Mouse (Mus musculus): ENCODE data around the gene Gm16253. TPM values are rescaled to one million over a fixed set of nuclear protein-coding genes. Genes with fewer than 3 reads are reported as not detected.

The Gm16253 gene
- polyA plus RNA-seq (2015; fragmentation: Nextera tagmentation; extraction: Ambion mirVana): 1.2 and 1.6 TPM in 2 replicates

DNA sequence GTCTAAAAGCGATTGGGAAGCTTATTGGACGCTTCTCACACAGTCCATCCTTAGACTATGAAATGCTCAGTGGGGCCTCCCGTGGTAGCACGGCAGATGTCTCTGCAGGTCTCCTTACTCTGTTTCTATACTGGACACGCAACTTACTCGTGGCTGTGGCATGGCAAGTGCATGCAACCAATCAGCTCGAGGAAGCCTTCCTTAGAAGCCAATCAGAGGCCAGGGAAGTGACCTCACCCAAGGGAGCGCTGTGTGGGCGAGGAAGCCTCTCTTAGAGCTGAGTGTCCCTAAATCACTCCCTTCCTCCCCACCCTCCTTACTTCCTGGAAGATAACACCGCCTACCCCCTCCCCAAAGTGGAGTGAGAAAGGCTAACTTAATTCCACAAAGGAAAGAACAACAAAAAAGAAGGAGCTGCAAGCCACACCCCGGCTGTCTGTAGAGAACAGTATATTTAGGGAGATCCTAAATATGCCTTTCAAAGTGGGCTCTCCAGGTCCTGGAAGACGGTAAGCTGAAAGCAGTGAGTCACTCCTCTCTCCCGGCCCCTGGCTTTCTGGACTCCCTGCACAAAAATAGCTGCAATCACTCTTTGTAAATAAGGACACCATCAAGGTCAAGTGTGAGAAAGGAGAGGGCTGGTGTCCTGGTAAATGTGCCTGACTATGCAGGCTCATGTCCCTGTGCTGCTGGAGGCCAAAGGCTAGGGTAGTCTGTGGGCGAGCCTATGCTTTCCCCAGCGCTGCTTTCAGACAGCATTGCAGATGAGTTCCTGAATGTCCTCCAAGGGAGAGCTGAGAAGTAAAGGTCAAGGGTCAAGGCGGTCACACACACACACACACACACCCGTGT, at the start of gene Gm16253:
TSS of gene Gm16253 (plus strand) at position 295 of the 852 bp plus-strand sequence.
- WGBS: 23% methylated on average over 17 of the region's 17 CpGs
- Histone ChIP-seq H3K27ac (peak within 1 kb of the TSS; percentile 71), H3K9me3 (no peaks in the 10 kb centered on the region), H3K4me1 (replicated peaks) (peaks cover 31% of the 10 kb centered on the region), H3K27me3 (peaks cover 9% of the 10 kb centered on the region), H3K9ac (no peak within 1 kb of the TSS), H3K4me3 (peak within 1 kb of the TSS; percentile 1; the same call in 1 of the 2 replicates), H3K4me2 (peak within 1 kb of the TSS; percentile 38), H3K36me3 (no peaks in the 10 kb centered on the region)
- ATAC-seq (ENCODE audit: low FRiP score): peak; percentile 83

DNA sequence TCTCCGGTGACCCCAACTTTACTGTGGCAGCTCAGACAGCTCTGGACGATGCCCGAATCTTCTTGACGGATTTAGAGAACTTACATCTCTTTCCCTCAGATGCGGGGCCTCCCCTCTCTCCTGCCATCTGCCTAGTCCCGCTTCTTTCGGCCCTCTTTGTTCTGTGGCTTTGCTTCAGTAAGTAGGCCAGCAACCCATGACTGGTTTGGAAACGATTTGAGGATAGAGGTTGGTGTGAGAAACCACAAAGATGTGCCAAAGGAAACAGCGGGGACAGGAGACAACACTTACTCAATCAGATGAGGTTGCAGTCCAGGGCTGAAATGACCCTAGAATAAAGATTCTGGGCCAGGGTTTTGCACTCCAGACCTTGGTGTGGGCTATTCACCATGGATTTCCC, 48.3 kb upstream of the Gm16253 start:
- Histone ChIP-seq H3K36me3 (no peaks in the 10 kb centered on the region), H3K27me3 (peaks cover 55% of the 10 kb centered on the region), H3K9me3 (no peaks in the 10 kb centered on the region), H3K27ac (no peak overlapping the region), H3K9ac (no peak overlapping the region), H3K4me1 (replicated peaks) (peaks cover 16% of the 10 kb centered on the region), H3K4me2 (no peak overlapping the region), H3K4me3 (no peak overlapping the region)
- 56% methylated on average over 9 of the region's 9 CpGs for WGBS
- ATAC-seq (ENCODE audit: low FRiP score): no peak

- Histone ChIP-seq H3K9ac (no peak overlapping the region), H3K4me2 (no peak overlapping the region), H3K9me3 (no peaks in the 10 kb centered on the region), H3K4me3 (no peak overlapping the region), H3K4me1 (replicated peaks) (peaks cover 12% of the 10 kb centered on the region), H3K36me3 (no peaks in the 10 kb centered on the region), H3K27ac (no peak overlapping the region), H3K27me3 (peaks cover 27% of the 10 kb centered on the region)
- ATAC-seq (ENCODE audit: low FRiP score): no peak
- WGBS: 67% methylated on average over 7 of the region's 7 CpGs
Observed at GRCm38 (mm10) chr3:96532050-96532449, 44.7 kb upstream of the Gm16253 start.

- no peaks in the 10 kb centered on the region for H3K9me3 ChIP-seq
- no peak overlapping the region for H3K4me2 ChIP-seq
- H3K36me3 ChIP-seq: no peaks in the 10 kb centered on the region
- no peaks in the 10 kb centered on the region for H3K4me1 ChIP-seq (replicated peaks)
- no peak overlapping the region for H3K4me3 ChIP-seq
- 65% methylated on average over 2 of the region's 2 CpGs for WGBS
- H3K27ac ChIP-seq: no peak overlapping the region
- ATAC-seq (ENCODE audit: low FRiP score): no peak
- H3K9ac ChIP-seq: no peak overlapping the region
- H3K27me3 ChIP-seq: peaks cover 4% of the 10 kb centered on the region; the same call in 1 of the 2 replicates
Observed at GRCm38 (mm10) chr3:96534300-96534699, 42.5 kb upstream of the Gm16253 start.

- no peaks in the 10 kb centered on the region for H3K36me3 ChIP-seq
- WGBS: 84% methylated on average over 2 of the region's 2 CpGs
- no peak overlapping the region for H3K4me3 ChIP-seq
- no peak for ATAC-seq (ENCODE audit: low FRiP score)
- H3K4me2 ChIP-seq: no peak overlapping the region
- H3K27ac ChIP-seq: no peak overlapping the region
- H3K4me1 ChIP-seq (replicated peaks): no peaks in the 10 kb centered on the region; the same call in 1 of the 2 replicates
- no peaks in the 10 kb centered on the region for H3K9me3 ChIP-seq
- H3K27me3 ChIP-seq: 0 out of 2 replicates have a peak, but pooled peaks cover 11% of the 10 kb centered on the region
- H3K9ac ChIP-seq: no peak overlapping the region
Observed at GRCm38 (mm10) chr3:96539316-96539715, 37.5 kb upstream of the Gm16253 start.

GRCm38 (mm10) chr3:96540740-96541139, 36.0 kb upstream of the Gm16253 start:
- H3K4me3 ChIP-seq: no peak overlapping the region
- 0 out of 2 replicates have a peak, but pooled peaks cover 14% of the 10 kb centered on the region for H3K27me3 ChIP-seq
- no peaks in the 10 kb centered on the region; the same call in 1 of the 2 replicates for H3K4me1 ChIP-seq (replicated peaks)
- H3K36me3 ChIP-seq: no peaks in the 10 kb centered on the region
- H3K4me2 ChIP-seq: no peak overlapping the region
- H3K9ac ChIP-seq: no peak overlapping the region
- WGBS: 53% methylated on average over 6 of the region's 6 CpGs
- ATAC-seq (ENCODE audit: low FRiP score): no peak
- no peak overlapping the region for H3K27ac ChIP-seq
- no peaks in the 10 kb centered on the region for H3K9me3 ChIP-seq

DNA sequence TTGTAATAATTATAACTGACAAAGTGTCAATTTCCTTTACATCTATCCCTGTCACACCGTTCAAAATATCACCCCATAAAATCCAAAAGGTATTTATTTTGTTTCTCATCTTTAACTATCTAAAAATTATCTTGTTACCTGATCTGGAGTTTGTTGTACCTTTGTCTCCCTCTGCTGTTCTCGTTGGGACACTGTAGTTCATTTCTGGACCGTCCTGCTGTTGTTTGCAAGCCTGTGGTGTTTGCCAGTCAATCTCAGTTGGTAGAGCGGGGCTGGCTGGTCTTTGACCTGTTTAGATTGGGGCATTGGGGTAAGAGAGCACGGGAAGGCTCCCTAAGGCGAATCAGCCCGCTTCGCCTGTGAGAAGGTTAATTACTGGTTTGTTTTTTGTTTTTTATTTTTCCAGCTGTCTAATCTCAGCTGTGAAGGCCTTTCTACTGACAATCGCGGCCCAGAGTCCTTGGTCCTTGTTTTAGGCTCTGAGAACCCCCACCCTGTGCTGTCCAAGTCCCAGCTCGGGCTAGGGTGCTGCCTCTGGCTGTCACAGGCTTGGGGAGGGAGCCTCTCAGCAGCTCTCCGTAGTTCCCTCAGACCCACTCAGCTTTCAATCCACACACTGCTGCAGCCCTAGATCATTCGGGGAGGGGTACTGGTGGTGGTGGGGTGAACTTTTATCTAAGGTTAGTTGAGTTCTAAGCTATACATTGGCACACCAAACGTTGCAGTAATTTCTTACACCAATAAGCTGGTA, 35.3 kb upstream of the Gm16253 start:
- Histone ChIP-seq H3K27me3 (0 out of 2 replicates have a peak, but pooled peaks cover 14% of the 10 kb centered on the region), H3K4me3 (no peak overlapping the region), H3K4me2 (no peak overlapping the region), H3K9me3 (no peaks in the 10 kb centered on the region), H3K27ac (no peak overlapping the region), H3K4me1 (replicated peaks) (no peaks in the 10 kb centered on the region; the same call in 1 of the 2 replicates), H3K9ac (peak overlapping the region; percentile 29; the same call in 1 of the 2 replicates), H3K36me3 (no peaks in the 10 kb centered on the region)
- 28% methylated on average over 14 of the region's 14 CpGs for WGBS
- no peak for ATAC-seq (ENCODE audit: low FRiP score)

DNA sequence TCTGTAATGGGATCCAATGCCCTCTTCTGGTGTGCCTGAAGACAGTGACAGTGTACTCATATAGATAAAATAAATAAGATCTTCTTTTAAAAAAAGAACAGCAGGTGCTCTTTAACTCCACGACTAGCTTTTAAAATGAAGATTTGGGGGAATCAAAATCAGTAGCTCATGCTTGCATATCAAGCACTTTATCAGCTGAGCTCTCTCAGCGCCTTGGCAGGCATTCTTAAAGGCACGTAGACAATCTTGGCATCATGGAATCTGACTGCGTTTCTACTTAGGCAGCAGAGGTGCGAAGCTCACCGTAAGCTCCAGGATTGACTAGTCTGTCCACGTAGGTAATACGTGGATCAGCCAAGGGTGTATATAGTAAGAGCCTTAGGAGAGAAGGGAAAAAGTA, 34.2 kb upstream of the Gm16253 start:
- Histone ChIP-seq H3K4me2 (no peak overlapping the region), H3K36me3 (no peaks in the 10 kb centered on the region), H3K4me1 (replicated peaks) (no peaks in the 10 kb centered on the region; the same call in 1 of the 2 replicates), H3K9ac (no peak overlapping the region), H3K9me3 (no peaks in the 10 kb centered on the region), H3K4me3 (no peak overlapping the region), H3K27ac (no peak overlapping the region), H3K27me3 (0 out of 2 replicates have a peak, but pooled peaks cover 14% of the 10 kb centered on the region)
- no peak for ATAC-seq (ENCODE audit: low FRiP score)
- 82% methylated on average over 8 of the region's 8 CpGs for WGBS

DNA sequence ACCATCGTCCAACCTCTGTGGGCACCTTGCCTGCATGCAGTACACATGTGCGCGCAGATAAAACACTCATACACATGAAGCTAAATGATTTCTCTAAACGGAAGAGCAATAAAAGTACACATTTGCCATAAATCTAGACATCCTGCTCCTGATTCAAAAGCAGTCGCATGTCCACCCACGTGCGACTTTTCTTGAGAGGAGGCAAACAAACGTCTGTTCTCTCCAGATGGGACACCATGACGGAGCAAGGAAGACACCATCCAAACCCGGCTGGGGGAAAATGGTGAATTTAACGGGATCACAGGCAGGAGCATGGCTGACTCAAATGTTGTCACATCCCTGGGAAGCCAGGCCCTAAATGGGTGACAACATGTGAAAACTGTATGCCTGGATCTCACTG, 33.4 kb upstream of the Gm16253 start:
- no peak overlapping the region for H3K27ac ChIP-seq
- H3K4me3 ChIP-seq: no peak overlapping the region
- no peak overlapping the region for H3K4me2 ChIP-seq
- peaks cover 16% of the 10 kb centered on the region; the same call in 1 of the 2 replicates for H3K27me3 ChIP-seq
- no peaks in the 10 kb centered on the region; the same call in 1 of the 2 replicates for H3K4me1 ChIP-seq (replicated peaks)
- H3K9ac ChIP-seq: no peak overlapping the region; the same call in 1 of the 2 replicates
- H3K36me3 ChIP-seq: no peaks in the 10 kb centered on the region
- no peaks in the 10 kb centered on the region for H3K9me3 ChIP-seq
- WGBS: 89% methylated on average over 11 of the region's 11 CpGs
- ATAC-seq (ENCODE audit: low FRiP score): no peak

DNA sequence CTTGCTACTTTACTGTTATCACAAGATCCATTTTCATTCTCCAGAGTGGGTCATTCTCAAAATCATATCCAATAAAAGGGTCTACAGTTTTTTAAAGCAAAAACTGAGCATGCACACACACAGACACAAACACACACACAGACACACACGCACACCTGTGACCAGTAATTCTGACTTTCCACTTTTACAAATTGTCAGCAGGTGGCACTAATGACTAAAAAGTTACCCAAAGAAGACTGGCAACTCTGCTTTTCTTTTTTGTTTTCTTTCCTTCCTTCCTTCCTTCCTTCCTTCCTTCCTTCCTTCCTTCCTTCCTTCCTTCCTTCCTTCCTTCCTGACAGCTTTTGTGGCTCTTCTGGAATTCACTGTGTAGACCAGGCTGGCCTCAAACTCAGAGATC, 31.2 kb upstream of the Gm16253 start:
- Histone ChIP-seq H3K27ac (no peak overlapping the region), H3K36me3 (no peaks in the 10 kb centered on the region), H3K4me2 (no peak overlapping the region), H3K4me3 (no peak overlapping the region), H3K9me3 (no peaks in the 10 kb centered on the region), H3K27me3 (peaks cover 16% of the 10 kb centered on the region; the same call in 1 of the 2 replicates), H3K9ac (no peak overlapping the region), H3K4me1 (replicated peaks) (no peaks in the 10 kb centered on the region; the same call in 1 of the 2 replicates)
- 53% methylated on average over 1 of the region's 1 CpGs for WGBS
- ATAC-seq (ENCODE audit: low FRiP score): no peak

DNA sequence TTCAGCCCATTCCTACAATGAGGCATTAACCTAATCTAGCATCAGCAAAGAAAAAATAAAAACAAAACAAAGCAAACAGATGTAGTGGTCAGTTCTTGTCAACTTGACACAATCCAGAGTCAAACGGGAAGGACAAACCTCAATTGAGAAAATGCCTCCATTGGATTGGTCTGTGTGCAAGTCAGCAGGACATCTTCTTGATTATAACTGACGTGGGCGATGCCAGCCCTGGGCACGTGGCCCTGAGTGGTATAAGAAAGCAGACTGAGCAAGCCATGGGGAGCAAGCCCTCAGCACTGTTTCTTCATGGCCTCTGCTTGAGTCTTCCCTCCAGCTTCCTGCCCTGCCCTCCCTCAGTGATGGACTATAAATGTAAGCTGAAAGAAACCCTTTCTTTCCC, 29.9 kb upstream of the Gm16253 start:
- Histone ChIP-seq H3K4me3 (no peak overlapping the region), H3K4me1 (replicated peaks) (no peaks in the 10 kb centered on the region), H3K4me2 (no peak overlapping the region), H3K9ac (0 out of 2 replicates have a peak overlapping the region, but pooled peaks have one; percentile 39), H3K9me3 (no peaks in the 10 kb centered on the region), H3K27ac (no peak overlapping the region), H3K36me3 (no peaks in the 10 kb centered on the region), H3K27me3 (peaks cover 16% of the 10 kb centered on the region; the same call in 1 of the 2 replicates)
- ATAC-seq (ENCODE audit: low FRiP score): no peak
- WGBS: 48% methylated on average over 4 of the region's 4 CpGs

DNA sequence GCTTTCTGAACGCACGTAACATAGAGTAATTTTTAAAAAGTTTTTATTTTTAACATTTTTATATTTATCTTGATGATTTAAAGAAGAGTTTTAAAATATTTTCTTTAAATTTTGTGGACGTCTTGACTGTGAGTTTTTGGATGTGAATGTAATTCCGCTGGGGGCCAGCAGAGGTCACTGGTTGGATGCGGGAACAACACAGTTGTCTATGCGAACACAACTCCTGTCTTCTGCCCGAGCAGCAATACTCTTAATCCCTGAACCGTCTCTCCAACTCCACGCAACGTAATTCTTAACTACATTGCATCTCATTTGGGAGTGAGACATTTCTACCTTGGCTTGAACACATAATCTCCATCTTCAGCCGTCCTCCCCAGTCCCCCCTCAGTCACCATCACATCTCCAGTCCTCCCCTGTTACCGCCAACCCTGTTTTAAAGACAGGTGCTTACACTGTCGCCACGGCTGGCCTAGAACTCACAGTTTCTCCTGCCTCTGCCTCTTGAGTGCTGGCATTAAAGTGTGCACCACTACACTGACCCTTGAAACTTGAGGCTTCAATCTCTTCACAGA, 29.3 kb upstream of the Gm16253 start:
- WGBS: 11% methylated on average over 14 of the region's 14 CpGs
- Histone ChIP-seq H3K36me3 (no peaks in the 10 kb centered on the region), H3K4me3 (no peak overlapping the region), H3K9me3 (no peaks in the 10 kb centered on the region), H3K4me1 (replicated peaks) (no peaks in the 10 kb centered on the region), H3K27me3 (peaks cover 16% of the 10 kb centered on the region; the same call in 1 of the 2 replicates), H3K9ac (0 out of 2 replicates have a peak overlapping the region, but pooled peaks have one; percentile 39), H3K4me2 (peak overlapping the region; percentile 30), H3K27ac (no peak overlapping the region)
- no peak for ATAC-seq (ENCODE audit: low FRiP score)

All from hindbrain, embryonic 13.5 days (tissue).